Mouse (Mus musculus): ENCODE data around the gene Hdac9. TPM values are rescaled to one million over a fixed set of nuclear protein-coding genes. Genes with fewer than 3 reads are reported as not detected.
A peak's percentile ranks its signal among the peaks of the same experiment; 100 is the strongest.
"Not testable (repeated sequence)": the region's sequence is repeated elsewhere in the genome, so short reads cannot be mapped to it uniquely, and the experiment has no call there.

Gene Hdac9
- total and polyA plus RNA-seq, 2 experiments = 0.56 to 1.6 TPM

DNA sequence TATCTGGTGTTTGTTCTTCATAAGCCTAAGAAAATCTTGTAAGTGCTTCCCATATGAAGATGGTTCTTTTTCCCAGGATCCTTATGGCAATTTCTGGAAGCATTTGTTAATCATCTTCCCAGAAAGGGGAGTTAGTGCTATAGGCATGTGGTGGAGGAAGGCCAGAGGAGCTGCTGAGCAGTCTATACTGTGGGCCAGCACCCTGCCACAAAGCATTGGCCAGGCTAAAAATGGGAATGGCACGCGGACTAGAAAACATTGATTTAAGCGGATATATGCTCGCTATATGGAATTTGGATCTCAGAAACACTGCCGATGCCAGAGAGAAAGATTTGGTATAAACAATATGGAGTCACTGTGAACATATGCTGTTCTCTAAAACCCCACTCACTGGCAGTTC, 435.2 kb downstream of the Hdac9 start:
- Histone ChIP-seq H3K27ac (replicated peaks; ENCODE audit: insufficient read depth, low read depth, low read length) (no peak overlapping the region), H3K4me1 (ENCODE audit: control insufficient read depth, insufficient read depth, low read length) (no peaks in the 10 kb centered on the region), H3K9ac (ENCODE audit: low read depth, low read length) (no peak overlapping the region), H3K36me3 (ENCODE audit: control insufficient read depth, insufficient read depth, low read length) (no peaks in the 10 kb centered on the region), H3K4me3 (ENCODE audit: insufficient read depth, low read depth, low read length) (no peak overlapping the region), H3K79me2 (ENCODE audit: control insufficient read depth, insufficient read depth, low read length) (no peaks in the 10 kb centered on the region), H3K27me3 (ENCODE audit: control insufficient read depth, insufficient read depth, low read length) (no peaks in the 10 kb centered on the region)
- TF ChIP-seq CTCF (IDR thresholded peaks at IDR 0.05; ENCODE audit: low read depth, low read length) (no peak), POLR2A (IDR thresholded peaks at IDR 0.05; ENCODE audit: extremely low read depth, insufficient read depth, low read length) (no peak)
- no peak for DNase-seq (ENCODE audit: extremely low read depth, low read depth, low spot score)
- 95% methylated on average over 5 of the region's 5 CpGs for WGBS

GRCm38 (mm10) chr12:34472949-34473651, 443.8 kb downstream of the Hdac9 start:
- WGBS = 78% methylated on average over 10 of the region's 10 CpGs
- no peak overlapping the region for H3K9ac ChIP-seq (ENCODE audit: low read depth, low read length)
- no peaks in the 10 kb centered on the region for H3K4me1 ChIP-seq (ENCODE audit: control insufficient read depth, insufficient read depth, low read length)

DNA sequence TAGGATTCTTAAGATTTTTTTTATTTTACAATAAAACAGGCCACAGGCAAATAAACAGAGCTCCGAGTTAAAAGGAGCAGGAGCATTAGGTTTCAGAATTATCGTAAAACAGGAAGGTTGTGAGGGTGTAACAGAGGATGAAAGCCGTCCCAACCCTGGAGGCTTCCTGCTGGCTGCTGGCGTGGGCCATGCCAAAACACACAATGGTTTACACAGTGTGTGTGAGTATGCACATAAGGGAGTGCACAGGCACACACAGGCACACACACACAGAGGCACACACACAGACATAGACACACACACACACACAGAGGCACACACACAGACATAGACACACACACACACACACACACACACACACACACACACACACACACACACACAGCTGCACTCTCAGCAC, 444.4 kb downstream of the Hdac9 start:
- Histone ChIP-seq H3K4me1 (ENCODE audit: control insufficient read depth, insufficient read depth, low read length) (no peaks in the 10 kb centered on the region), H3K27me3 (ENCODE audit: control insufficient read depth, insufficient read depth, low read length) (no peaks in the 10 kb centered on the region), H3K36me3 (ENCODE audit: control insufficient read depth, insufficient read depth, low read length) (no peaks in the 10 kb centered on the region), H3K9ac (ENCODE audit: low read depth, low read length) (no peak overlapping the region), H3K27ac (replicated peaks; ENCODE audit: insufficient read depth, low read depth, low read length) (no peak overlapping the region), H3K79me2 (ENCODE audit: control insufficient read depth, insufficient read depth, low read length) (no peaks in the 10 kb centered on the region), H3K4me3 (ENCODE audit: insufficient read depth, low read depth, low read length) (no peak overlapping the region)
- WGBS = 72% methylated on average over 4 of the region's 4 CpGs
- no peak for DNase-seq (ENCODE audit: extremely low read depth, low read depth, low spot score)
- no peak for TF ChIP-seq POLR2A (IDR thresholded peaks at IDR 0.05; ENCODE audit: extremely low read depth, insufficient read depth, low read length)
- TF ChIP-seq CTCF (IDR thresholded peaks at IDR 0.05; ENCODE audit: low read depth, low read length) = no peak

More at GRCm38 (mm10) chr12:34472949-34473651, 443.8 kb downstream of the Hdac9 start:
- Histone ChIP-seq H3K27me3 (ENCODE audit: control insufficient read depth, insufficient read depth, low read length) (no peaks in the 10 kb centered on the region), H3K79me2 (ENCODE audit: control insufficient read depth, insufficient read depth, low read length) (no peaks in the 10 kb centered on the region), H3K4me3 (ENCODE audit: insufficient read depth, low read depth, low read length) (no peak overlapping the region), H3K36me3 (ENCODE audit: control insufficient read depth, insufficient read depth, low read length) (no peaks in the 10 kb centered on the region), H3K27ac (replicated peaks; ENCODE audit: insufficient read depth, low read depth, low read length) (no peak overlapping the region)
- TF ChIP-seq POLR2A (IDR thresholded peaks at IDR 0.05; ENCODE audit: extremely low read depth, insufficient read depth, low read length) = no peak
- no peak for TF ChIP-seq CTCF (IDR thresholded peaks at IDR 0.05; ENCODE audit: low read depth, low read length)
- DNase-seq (ENCODE audit: extremely low read depth, low read depth, low spot score) = no peak

DNA sequence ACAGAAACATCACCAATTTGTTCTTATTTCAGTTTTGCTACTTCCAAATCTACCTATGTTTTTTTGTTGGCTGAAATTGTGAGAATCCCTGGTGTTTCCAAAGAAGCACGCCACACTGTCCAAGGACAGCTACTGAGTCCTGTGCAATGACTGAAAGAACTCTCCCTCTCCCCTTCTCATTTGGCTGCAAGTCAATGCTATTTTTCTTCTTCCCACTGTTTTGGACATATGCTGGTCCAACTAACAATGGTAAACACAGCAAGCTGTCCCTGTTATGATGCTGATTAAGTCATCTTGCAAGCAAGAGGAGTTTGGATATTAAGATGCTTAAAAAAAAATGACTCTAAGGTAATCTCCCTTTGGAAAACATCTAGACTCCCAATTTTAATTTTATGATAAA, 455.2 kb downstream of the Hdac9 start:
- no peak for DNase-seq (ENCODE audit: extremely low read depth, low read depth, low spot score)
- H3K79me2 ChIP-seq (ENCODE audit: control insufficient read depth, insufficient read depth, low read length) = no peaks in the 10 kb centered on the region
- WGBS = 87% methylated on average over 1 of the region's 1 CpGs
- H3K36me3 ChIP-seq (ENCODE audit: control insufficient read depth, insufficient read depth, low read length) = no peaks in the 10 kb centered on the region
- no peak overlapping the region for H3K9ac ChIP-seq (ENCODE audit: low read depth, low read length)
- TF ChIP-seq CTCF (IDR thresholded peaks at IDR 0.05; ENCODE audit: low read depth, low read length) = no peak
- TF ChIP-seq POLR2A (IDR thresholded peaks at IDR 0.05; ENCODE audit: extremely low read depth, insufficient read depth, low read length) = no peak
- H3K27ac ChIP-seq (replicated peaks; ENCODE audit: insufficient read depth, low read depth, low read length) = no peak overlapping the region
- H3K4me1 ChIP-seq (ENCODE audit: control insufficient read depth, insufficient read depth, low read length) = no peaks in the 10 kb centered on the region
- H3K27me3 ChIP-seq (ENCODE audit: control insufficient read depth, insufficient read depth, low read length) = no peaks in the 10 kb centered on the region
- no peak overlapping the region for H3K4me3 ChIP-seq (ENCODE audit: insufficient read depth, low read depth, low read length)

DNA sequence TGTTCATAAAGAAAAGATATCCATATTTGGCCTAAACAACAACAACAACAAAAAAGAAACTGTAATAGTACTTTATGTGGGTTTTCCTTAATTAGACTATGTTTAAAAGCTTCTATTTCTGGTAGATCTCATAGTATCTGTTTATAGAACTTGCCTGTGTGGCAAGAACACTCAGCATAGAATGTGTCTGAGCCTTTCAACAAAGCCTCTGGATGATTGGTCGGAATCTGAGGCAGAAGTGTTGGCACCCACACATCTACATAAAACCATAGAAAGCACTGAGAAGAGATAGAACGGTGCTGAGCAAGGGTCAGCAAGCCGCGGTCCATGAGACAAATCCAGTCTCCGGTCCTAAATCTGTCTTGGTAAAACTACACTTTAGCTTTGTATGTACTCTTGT, 464.3 kb downstream of the Hdac9 start:
- Histone ChIP-seq H3K27ac (replicated peaks; ENCODE audit: insufficient read depth, low read depth, low read length) (no peak overlapping the region), H3K79me2 (ENCODE audit: control insufficient read depth, insufficient read depth, low read length) (no peaks in the 10 kb centered on the region), H3K36me3 (ENCODE audit: control insufficient read depth, insufficient read depth, low read length) (no peaks in the 10 kb centered on the region), H3K4me3 (ENCODE audit: insufficient read depth, low read depth, low read length) (no peak overlapping the region), H3K27me3 (ENCODE audit: control insufficient read depth, insufficient read depth, low read length) (no peaks in the 10 kb centered on the region), H3K4me1 (ENCODE audit: control insufficient read depth, insufficient read depth, low read length) (no peaks in the 10 kb centered on the region), H3K9ac (ENCODE audit: low read depth, low read length) (no peak overlapping the region)
- no peak for DNase-seq (ENCODE audit: extremely low read depth, low read depth, low spot score)
- WGBS = 94% methylated on average over 5 of the region's 5 CpGs
- no peak for TF ChIP-seq POLR2A (IDR thresholded peaks at IDR 0.05; ENCODE audit: extremely low read depth, insufficient read depth, low read length)

- Histone ChIP-seq H3K79me2 (ENCODE audit: control insufficient read depth, insufficient read depth, low read length) (no peaks in the 10 kb centered on the region), H3K4me3 (ENCODE audit: insufficient read depth, low read depth, low read length) (no peak overlapping the region), H3K36me3 (ENCODE audit: control insufficient read depth, insufficient read depth, low read length) (no peaks in the 10 kb centered on the region), H3K27ac (replicated peaks; ENCODE audit: insufficient read depth, low read depth, low read length) (no peak overlapping the region), H3K27me3 (ENCODE audit: control insufficient read depth, insufficient read depth, low read length) (no peaks in the 10 kb centered on the region), H3K4me1 (ENCODE audit: control insufficient read depth, insufficient read depth, low read length) (no peaks in the 10 kb centered on the region), H3K9ac (ENCODE audit: low read depth, low read length) (no peak overlapping the region)
- no peak for DNase-seq (ENCODE audit: extremely low read depth, low read depth, low spot score)
- 65% methylated on average over 2 of the region's 2 CpGs for WGBS
- peak; percentile 3; the same call in 1 of the 2 replicates for TF ChIP-seq CTCF (IDR thresholded peaks at IDR 0.05; ENCODE audit: low read depth, low read length)
- no peak for TF ChIP-seq POLR2A (IDR thresholded peaks at IDR 0.05; ENCODE audit: extremely low read depth, insufficient read depth, low read length)
Measured at GRCm38 (mm10) chr12:34451198-34451597, 465.7 kb downstream of the Hdac9 start.

- 83% methylated on average over 1 of the region's 1 CpGs for WGBS
- H3K27ac ChIP-seq (replicated peaks; ENCODE audit: insufficient read depth, low read depth, low read length); H3K27me3 ChIP-seq (ENCODE audit: control insufficient read depth, insufficient read depth, low read length); H3K36me3 ChIP-seq (ENCODE audit: control insufficient read depth, insufficient read depth, low read length); H3K79me2 ChIP-seq (ENCODE audit: control insufficient read depth, insufficient read depth, low read length); H3K4me1 ChIP-seq (ENCODE audit: control insufficient read depth, insufficient read depth, low read length); H3K9ac ChIP-seq (ENCODE audit: low read depth, low read length); H3K4me3 ChIP-seq (ENCODE audit: insufficient read depth, low read depth, low read length); DNase-seq (ENCODE audit: extremely low read depth, low read depth, low spot score): not testable (repeated sequence)
Measured at GRCm38 (mm10) chr12:34444724-34445123, 472.2 kb downstream of the Hdac9 start.

All from liver, adult 2 months (tissue).